Mouse (Mus musculus): ENCODE measurements around the gene Mfap4. TPM values are rescaled to one million over a fixed set of nuclear protein-coding genes. Genes with fewer than 3 reads are reported as not detected.

Mfap4 gene
- polyA plus RNA-seq, 1 experiment from 2014 or later, result 125 TPM

GRCm38 (mm10) chr11:61495528-61495927 lies 10.3 kb downstream of the Mfap4 start:
- 71% methylated on average over 2 of the region's 2 CpGs for WGBS

GRCm38 (mm10) chr11:61497490-61497889 lies 12.3 kb downstream of the Mfap4 start:
- Histone ChIP-seq H3K4me1 (ENCODE audit: control insufficient read depth, insufficient read depth, low read length) (peaks cover 14% of the 10 kb centered on the region), H3K9ac (ENCODE audit: low read length) (no peak overlapping the region), H3K27ac (ENCODE audit: low read length) (no peak overlapping the region), H3K36me3 (ENCODE audit: control insufficient read depth, insufficient read depth) (no peaks in the 10 kb centered on the region), H3K4me2 (ENCODE audit: low read depth, low read length) (no peak overlapping the region), H3K27me3 (ENCODE audit: control insufficient read depth, insufficient read depth, low read length) (no peaks in the 10 kb centered on the region), H3K4me3 (ENCODE audit: low read length) (no peak overlapping the region), H3K9me3 (replicated peaks; ENCODE audit: control insufficient read depth, low read length) (no peaks in the 10 kb centered on the region; the same call in 1 of the 2 replicates)
- WGBS, result 63% methylated on average over 1 of the region's 1 CpGs
- ATAC-seq (replicated peaks; ENCODE audit: extremely low read depth, insufficient read depth, low FRiP score), result no peak

More at GRCm38 (mm10) chr11:61495528-61495927, 10.3 kb downstream of the Mfap4 start:
- no peak overlapping the region for H3K4me3 ChIP-seq (ENCODE audit: low read length)
- H3K27ac ChIP-seq (ENCODE audit: low read length), result no peak overlapping the region
- H3K9me3 ChIP-seq (replicated peaks; ENCODE audit: control insufficient read depth, low read length), result no peaks in the 10 kb centered on the region; the same call in 1 of the 2 replicates
- no peaks in the 10 kb centered on the region for H3K27me3 ChIP-seq (ENCODE audit: control insufficient read depth, insufficient read depth, low read length)
- ATAC-seq (replicated peaks; ENCODE audit: extremely low read depth, insufficient read depth, low FRiP score), result no peak
- H3K9ac ChIP-seq (ENCODE audit: low read length), result no peak overlapping the region
- peaks cover 14% of the 10 kb centered on the region for H3K4me1 ChIP-seq (ENCODE audit: control insufficient read depth, insufficient read depth, low read length)
- no peak overlapping the region for H3K4me2 ChIP-seq (ENCODE audit: low read depth, low read length)
- peaks cover 16% of the 10 kb centered on the region for H3K36me3 ChIP-seq (ENCODE audit: control insufficient read depth, insufficient read depth)

- no peaks in the 10 kb centered on the region; the same call in 1 of the 2 replicates for H3K9me3 ChIP-seq (replicated peaks; ENCODE audit: control insufficient read depth, low read length)
- H3K9ac ChIP-seq (ENCODE audit: low read length), result no peak overlapping the region; the same call in 1 of the 2 replicates
- WGBS, result 53% methylated on average over 6 of the region's 6 CpGs
- H3K36me3 ChIP-seq (ENCODE audit: control insufficient read depth, insufficient read depth), result no peaks in the 10 kb centered on the region
- H3K27me3 ChIP-seq (ENCODE audit: control insufficient read depth, insufficient read depth, low read length), result no peaks in the 10 kb centered on the region
- no peak overlapping the region for H3K4me2 ChIP-seq (ENCODE audit: low read depth, low read length)
- no peak overlapping the region for H3K4me3 ChIP-seq (ENCODE audit: low read length)
- ATAC-seq (replicated peaks; ENCODE audit: extremely low read depth, insufficient read depth, low FRiP score), result no peak
- peak overlapping the region; percentile 76 for H3K27ac ChIP-seq (ENCODE audit: low read length)
- H3K4me1 ChIP-seq (ENCODE audit: control insufficient read depth, insufficient read depth, low read length), result peaks cover 7% of the 10 kb centered on the region
Measured at GRCm38 (mm10) chr11:61498736-61499504, 13.7 kb downstream of the Mfap4 start.

GRCm38 (mm10) chr11:61503933-61504332 lies 18.7 kb downstream of the Mfap4 start:
- no peak for ATAC-seq (replicated peaks; ENCODE audit: extremely low read depth, insufficient read depth, low FRiP score)
- Histone ChIP-seq H3K27ac (ENCODE audit: low read length) (no peak overlapping the region), H3K4me1 (ENCODE audit: control insufficient read depth, insufficient read depth, low read length) (peaks cover 9% of the 10 kb centered on the region), H3K4me3 (ENCODE audit: low read length) (no peak overlapping the region), H3K9me3 (replicated peaks; ENCODE audit: control insufficient read depth, low read length) (no peaks in the 10 kb centered on the region), H3K4me2 (ENCODE audit: low read depth, low read length) (no peak overlapping the region), H3K36me3 (ENCODE audit: control insufficient read depth, insufficient read depth) (no peaks in the 10 kb centered on the region), H3K9ac (ENCODE audit: low read length) (no peak overlapping the region), H3K27me3 (ENCODE audit: control insufficient read depth, insufficient read depth, low read length) (no peaks in the 10 kb centered on the region)
- WGBS, result 76% methylated on average over 8 of the region's 8 CpGs

- no peaks in the 10 kb centered on the region for H3K27me3 ChIP-seq (ENCODE audit: control insufficient read depth, insufficient read depth, low read length)
- peak within 1 kb of the TSS; percentile 67 for H3K4me3 ChIP-seq (ENCODE audit: low read length)
- H3K4me1 ChIP-seq (ENCODE audit: control insufficient read depth, insufficient read depth, low read length), result peaks cover 7% of the 10 kb centered on the region
- peak within 1 kb of the TSS; percentile 58; the same call in 1 of the 2 replicates for H3K27ac ChIP-seq (ENCODE audit: low read length)
- ATAC-seq (replicated peaks; ENCODE audit: extremely low read depth, insufficient read depth, low FRiP score), result peak; percentile 92
- no peaks in the 10 kb centered on the region for H3K9me3 ChIP-seq (replicated peaks; ENCODE audit: control insufficient read depth, low read length)
- H3K4me2 ChIP-seq (ENCODE audit: low read depth, low read length), result peak within 1 kb of the TSS; percentile 82
- WGBS, result under 1% methylated on average over 39 of the region's 39 CpGs
- H3K9ac ChIP-seq (ENCODE audit: low read length), result peak within 1 kb of the TSS; percentile 82
- no peaks in the 10 kb centered on the region for H3K36me3 ChIP-seq (ENCODE audit: control insufficient read depth, insufficient read depth)
Measured at GRCm38 (mm10) chr11:61504713-61505257, 19.6 kb downstream of the Mfap4 start, which contains the start of gene B9d1. B9d1 (plus strand) TSS chr11:61505144.

- no peak overlapping the region for H3K27ac ChIP-seq (ENCODE audit: low read length)
- H3K4me2 ChIP-seq (ENCODE audit: low read depth, low read length), result no peak overlapping the region
- no peak overlapping the region for H3K4me3 ChIP-seq (ENCODE audit: low read length)
- H3K36me3 ChIP-seq (ENCODE audit: control insufficient read depth, insufficient read depth), result peaks cover 13% of the 10 kb centered on the region
- no peak for ATAC-seq (replicated peaks; ENCODE audit: extremely low read depth, insufficient read depth, low FRiP score)
- H3K9me3 ChIP-seq (replicated peaks; ENCODE audit: control insufficient read depth, low read length), result no peaks in the 10 kb centered on the region
- no peaks in the 10 kb centered on the region for H3K27me3 ChIP-seq (ENCODE audit: control insufficient read depth, insufficient read depth, low read length)
- no peak overlapping the region for H3K9ac ChIP-seq (ENCODE audit: low read length)
- peaks cover 5% of the 10 kb centered on the region for H3K4me1 ChIP-seq (ENCODE audit: control insufficient read depth, insufficient read depth, low read length)
- 55% methylated on average over 3 of the region's 3 CpGs for WGBS
Measured at GRCm38 (mm10) chr11:61514953-61515352, 29.7 kb downstream of the Mfap4 start.

GRCm38 (mm10) chr11:61517971-61518370 lies 32.7 kb downstream of the Mfap4 start:
- ATAC-seq (replicated peaks; ENCODE audit: extremely low read depth, insufficient read depth, low FRiP score), result no peak
- Histone ChIP-seq H3K27ac (ENCODE audit: low read length) (no peak overlapping the region), H3K9ac (ENCODE audit: low read length) (no peak overlapping the region), H3K9me3 (replicated peaks; ENCODE audit: control insufficient read depth, low read length) (no peaks in the 10 kb centered on the region), H3K4me2 (ENCODE audit: low read depth, low read length) (no peak overlapping the region), H3K36me3 (ENCODE audit: control insufficient read depth, insufficient read depth) (peaks cover 33% of the 10 kb centered on the region), H3K4me1 (ENCODE audit: control insufficient read depth, insufficient read depth, low read length) (peaks cover 5% of the 10 kb centered on the region), H3K4me3 (ENCODE audit: low read length) (no peak overlapping the region), H3K27me3 (ENCODE audit: control insufficient read depth, insufficient read depth, low read length) (no peaks in the 10 kb centered on the region)
- 74% methylated on average over 1 of the region's 1 CpGs for WGBS

GRCm38 (mm10) chr11:61518871-61519270 lies 33.6 kb downstream of the Mfap4 start:
- H3K4me3 ChIP-seq (ENCODE audit: low read length), result no peak overlapping the region
- H3K27ac ChIP-seq (ENCODE audit: low read length), result no peak overlapping the region
- 53% methylated on average over 3 of the region's 3 CpGs for WGBS
- no peak; the same call in 1 of the 2 replicates for ATAC-seq (replicated peaks; ENCODE audit: extremely low read depth, insufficient read depth, low FRiP score)
- H3K9me3 ChIP-seq (replicated peaks; ENCODE audit: control insufficient read depth, low read length), result no peaks in the 10 kb centered on the region
- H3K36me3 ChIP-seq (ENCODE audit: control insufficient read depth, insufficient read depth), result peaks cover 34% of the 10 kb centered on the region
- no peak overlapping the region for H3K4me2 ChIP-seq (ENCODE audit: low read depth, low read length)
- H3K9ac ChIP-seq (ENCODE audit: low read length), result no peak overlapping the region
- no peaks in the 10 kb centered on the region for H3K27me3 ChIP-seq (ENCODE audit: control insufficient read depth, insufficient read depth, low read length)
- H3K4me1 ChIP-seq (ENCODE audit: control insufficient read depth, insufficient read depth, low read length), result peaks cover 5% of the 10 kb centered on the region

GRCm38 (mm10) chr11:61519484-61520107 lies 34.4 kb downstream of the Mfap4 start:
- no peak overlapping the region for H3K4me2 ChIP-seq (ENCODE audit: low read depth, low read length)
- 68% methylated on average over 3 of the region's 3 CpGs for WGBS
- no peaks in the 10 kb centered on the region for H3K9me3 ChIP-seq (replicated peaks; ENCODE audit: control insufficient read depth, low read length)
- peaks cover 5% of the 10 kb centered on the region for H3K4me1 ChIP-seq (ENCODE audit: control insufficient read depth, insufficient read depth, low read length)
- no peak overlapping the region for H3K4me3 ChIP-seq (ENCODE audit: low read length)
- peaks cover 33% of the 10 kb centered on the region for H3K36me3 ChIP-seq (ENCODE audit: control insufficient read depth, insufficient read depth)
- no peaks in the 10 kb centered on the region for H3K27me3 ChIP-seq (ENCODE audit: control insufficient read depth, insufficient read depth, low read length)
- no peak for ATAC-seq (replicated peaks; ENCODE audit: extremely low read depth, insufficient read depth, low FRiP score)
- no peak overlapping the region for H3K27ac ChIP-seq (ENCODE audit: low read length)
- no peak overlapping the region for H3K9ac ChIP-seq (ENCODE audit: low read length)
